22 mouse cellular contexts compared by ENCODE assay signal in the genomic region with DNA sequence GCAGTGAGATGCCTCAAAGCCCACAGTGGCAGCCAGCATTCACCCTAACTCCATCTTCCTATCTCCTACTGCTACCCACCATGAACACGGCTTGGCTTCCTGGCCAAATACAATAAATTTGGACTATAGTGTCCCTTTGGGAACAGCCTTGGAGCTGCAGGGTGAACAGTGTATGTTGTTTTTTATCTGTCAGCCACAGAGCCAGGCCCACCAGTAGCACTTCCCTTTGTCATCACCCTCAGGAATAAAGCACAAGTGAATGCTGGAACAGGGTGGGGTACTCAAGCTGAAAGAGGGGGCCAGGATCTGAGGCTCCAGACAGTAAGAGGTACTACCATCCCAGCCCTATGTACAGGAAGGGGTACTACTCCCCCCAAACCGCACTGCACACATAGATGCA. TPM values are rescaled to one million over a fixed set of nuclear protein-coding genes. Genes with fewer than 3 reads are reported as not detected.
DNase-seq lines count a peak whose midpoint lies in the region; ATAC-seq lines count a peak whose summit lies in the region.
"Had no signal": no experiment of that assay in that cellular context is flagged by ENCODE, and none has a peak within 500 bp of the region (broad histone marks: within the 10 kb centered on the region; RNA-seq: fewer than 3 reads in every experiment).

No protein-coding gene starts in this region.

- no peak overlapping the region for H3K4me2 ChIP-seq in heart, embryonic 13.5 days
- no peak overlapping the region for H3K4me2 ChIP-seq in liver, embryonic 13.5 days
- no peak overlapping the region for H3K4me2 ChIP-seq in liver, embryonic 11.5 days
- H3K4me2 ChIP-seq: embryonic facial prominence, embryonic 13.5 days; forebrain, embryonic 12.5 days; lung, embryonic 15.5 days; midbrain, embryonic 15.5 days; neural tube, embryonic 12.5 days had no signal

- ATAC-seq in heart, embryonic 13.5 days (ENCODE audit: extremely low read depth, insufficient number of reproducible peaks, low FRiP score, low TSS enrichment) = 0 out of 2 replicates have a peak, but pooled peaks have one; percentile 45
- ATAC-seq in liver, embryonic 13.5 days (ENCODE audit: low read depth) = no peak
- ATAC-seq in liver, embryonic 11.5 days (replicated peaks; ENCODE audit: low FRiP score) = no peak
- ATAC-seq in common myeloid progenitor, adult 5-6 weeks (replicated peaks; ENCODE audit: low read depth, poor library complexity, severe bottlenecking) = peak; percentile 27
- 0 out of 2 replicates have a peak, but pooled peaks have one; percentile 18 for ATAC-seq in megakaryocyte-erythroid progenitor cell, adult 5-6 weeks (replicated peaks; ENCODE audit: low FRiP score, low TSS enrichment, poor library complexity, severe bottlenecking)
- ATAC-seq: hindbrain, embryonic 16.5 days; intestine, postnatal 0 days; midbrain, embryonic 15.5 days had no signal

- peak overlapping the region; percentile 26; the same call in 1 of the 2 replicates for H3K27ac ChIP-seq in heart, embryonic 13.5 days (replicated peaks)
- H3K27ac ChIP-seq in liver, embryonic 13.5 days = 0 out of 2 replicates have a peak overlapping the region, but pooled peaks have one; percentile 0
- no peak overlapping the region for H3K27ac ChIP-seq in liver, embryonic 11.5 days (ENCODE audit: low read depth, low read length)
- H3K27ac ChIP-seq: embryonic facial prominence, embryonic 13.5 days; forebrain, embryonic 12.5 days; hindbrain, embryonic 10.5 days; liver, embryonic 14.5 days; lung, embryonic 15.5 days; midbrain, embryonic 15.5 days; neural tube, embryonic 12.5 days had no signal

- H3K27me3 ChIP-seq in heart, embryonic 13.5 days (replicated peaks) = no peaks in the 10 kb centered on the region
- no peaks in the 10 kb centered on the region for H3K27me3 ChIP-seq in liver, embryonic 13.5 days
- no peaks in the 10 kb centered on the region for H3K27me3 ChIP-seq in liver, embryonic 11.5 days (replicated peaks; ENCODE audit: control insufficient read depth, insufficient read depth, low read length)
- H3K27me3 ChIP-seq: embryonic facial prominence, embryonic 13.5 days; forebrain, embryonic 12.5 days; lung, embryonic 15.5 days; midbrain, embryonic 15.5 days; neural tube, embryonic 12.5 days had no signal

- H3K9me3 ChIP-seq in heart, embryonic 13.5 days = no peaks in the 10 kb centered on the region
- H3K9me3 ChIP-seq in liver, embryonic 13.5 days (replicated peaks) = no peaks in the 10 kb centered on the region
- no peaks in the 10 kb centered on the region for H3K9me3 ChIP-seq in liver, embryonic 11.5 days (ENCODE audit: control insufficient read depth, low read length)
- H3K9me3 ChIP-seq: embryonic facial prominence, embryonic 13.5 days; forebrain, embryonic 12.5 days; hindbrain, embryonic 10.5 days; lung, embryonic 15.5 days; midbrain, embryonic 15.5 days; neural tube, embryonic 12.5 days had no signal

- no peak overlapping the region for H3K4me3 ChIP-seq in heart, embryonic 13.5 days
- no peak overlapping the region for H3K4me3 ChIP-seq in liver, embryonic 13.5 days (replicated peaks)
- no peak overlapping the region for H3K4me3 ChIP-seq in liver, embryonic 11.5 days (ENCODE audit: low read depth, low read length)
- H3K4me3 ChIP-seq: embryonic facial prominence, embryonic 13.5 days; erythroblast, embryonic 14.5 days; forebrain, embryonic 12.5 days; hindbrain, embryonic 10.5 days; lung, embryonic 15.5 days; midbrain, embryonic 15.5 days; neural tube, embryonic 12.5 days had no signal

- no peak for DNase-seq in heart, adult 18-20 months
- DNase-seq in liver, embryonic 13.5 days = no peak
- no peak for DNase-seq in liver, embryonic 11.5 days (ENCODE audit: low spot score)
- no peak for DNase-seq in cerebellum, postnatal 10 days
- DNase-seq: adrenal gland, adult 2 months; cerebellum, adult 11 months; cerebellum, postnatal 25 days; embryo, embryonic 11 days; right cerebral cortex, postnatal 14 days had no signal

- WGBS in heart, embryonic 13.5 days = 48% methylated on average over 2 of the region's 2 CpGs
- WGBS in liver, embryonic 13.5 days (ENCODE audit: insufficient replicate concordance) = 25% methylated on average over 2 of the region's 2 CpGs
- WGBS in liver, embryonic 11.5 days = 49% methylated on average over 2 of the region's 2 CpGs

- H3K9ac ChIP-seq in heart, embryonic 13.5 days = no peak overlapping the region
- H3K9ac ChIP-seq in liver, embryonic 13.5 days = no peak overlapping the region
- H3K9ac ChIP-seq in liver, embryonic 11.5 days (ENCODE audit: low read depth, low read length) = no peak overlapping the region
- H3K9ac ChIP-seq: embryonic facial prominence, embryonic 13.5 days; forebrain, embryonic 12.5 days; liver, embryonic 14.5 days; lung, embryonic 15.5 days; midbrain, embryonic 15.5 days; neural tube, embryonic 12.5 days had no signal

- H3K36me3 ChIP-seq in heart, embryonic 13.5 days = 0 out of 2 replicates have a peak, but pooled peaks cover 7% of the 10 kb centered on the region
- peaks cover 8% of the 10 kb centered on the region; the same call in 1 of the 2 replicates for H3K36me3 ChIP-seq in liver, embryonic 13.5 days
- H3K36me3 ChIP-seq in liver, embryonic 11.5 days (ENCODE audit: control insufficient read depth, insufficient read depth, low read length) = no peaks in the 10 kb centered on the region
- H3K36me3 ChIP-seq: embryonic facial prominence, embryonic 13.5 days; forebrain, embryonic 12.5 days; lung, embryonic 15.5 days; midbrain, embryonic 15.5 days had no signal

- H3K4me1 ChIP-seq in heart, embryonic 13.5 days = peaks cover 52% of the 10 kb centered on the region
- peaks cover 75% of the 10 kb centered on the region for H3K4me1 ChIP-seq in liver, embryonic 13.5 days (replicated peaks)
- peaks cover 44% of the 10 kb centered on the region for H3K4me1 ChIP-seq in liver, embryonic 11.5 days (replicated peaks; ENCODE audit: control insufficient read depth, insufficient read depth, low read length)

RNA-seq across cellular contexts. Expression of a gene that starts 31.6 kb away (rescaled TPM):
- polyA plus RNA-seq in heart, embryonic 13.5 days (2015; fragmentation: Nextera tagmentation; extraction: Ambion mirVana) = 40.8 and 42.0 TPM in 2 replicates
- total RNA-seq in heart, adult 18-20 months (2021) = 10 to 100 TPM; 13.8 to 18.2 TPM
- 32.9 and 37.5 TPM in 2 replicates for polyA plus RNA-seq in liver, embryonic 13.5 days (2015; fragmentation: Nextera tagmentation; extraction: Ambion mirVana)
- 65.3 and 68.1 TPM in 2 replicates for polyA plus RNA-seq in liver, embryonic 11.5 days (2014; fragmentation: Nextera tagmentation; extraction: Ambion mirVana)
- total RNA-seq in common myeloid progenitor, adult 5-6 weeks (2017) = 46.6 and 49.2 TPM in 2 replicates
- 8.6 and 13.3 TPM in 2 replicates for total RNA-seq in megakaryocyte-erythroid progenitor cell, adult 5-6 weeks (2014; fragmentation: Nextera tagmentation)
- total RNA-seq in megakaryocyte-erythroid progenitor cell, adult 5-6 weeks (2017) = 9.3 and 12.9 TPM in 2 replicates

RNA-seq across cellular contexts. Expression of a gene that starts 42.0 kb away (rescaled TPM):
- 0.48 and 0.67 TPM in 2 replicates for polyA plus RNA-seq in heart, embryonic 13.5 days (2015; fragmentation: Nextera tagmentation; extraction: Ambion mirVana)
- total RNA-seq in heart, adult 18-20 months (2021) = under 1 TPM; 0.60 to 0.93 TPM
- 0.15 and 0.20 TPM in 2 replicates for polyA plus RNA-seq in liver, embryonic 13.5 days (2015; fragmentation: Nextera tagmentation; extraction: Ambion mirVana)
- 0.43 and 0.86 TPM in 2 replicates for polyA plus RNA-seq in liver, embryonic 11.5 days (2014; fragmentation: Nextera tagmentation; extraction: Ambion mirVana)
- 0.46 TPM in 1 of 2 replicates, not detected in the other for total RNA-seq in common myeloid progenitor, adult 5-6 weeks (2017)
- total RNA-seq in megakaryocyte-erythroid progenitor cell, adult 5-6 weeks (2014; fragmentation: Nextera tagmentation) = not detected in 2 replicates
- total RNA-seq in megakaryocyte-erythroid progenitor cell, adult 5-6 weeks (2017) = 0.70 TPM in 1 of 2 replicates, not detected in the other
- polyA plus RNA-seq: intestine, postnatal 0 days had no signal

Comparison
In these comparisons a context has a peak if more than half of its experiments do, and no peak if none do; other contexts are left out.
1. ATAC-seq: peak in heart, embryonic 13.5 days (single experiment), common myeloid progenitor, adult 5-6 weeks (single experiment) and megakaryocyte-erythroid progenitor cell, adult 5-6 weeks (single experiment); none in liver, embryonic 13.5 days (single experiment) and liver, embryonic 11.5 days (single experiment).